Mouse (Mus musculus) erythroblast, embryonic 14.5 days (primary cell): ENCODE results near the gene Tgm5. TPM values are rescaled to one million over a fixed set of nuclear protein-coding genes. Genes with fewer than 3 reads are reported as not detected.
"Not testable (repeated sequence)": the region's sequence is repeated elsewhere in the genome, so short reads cannot be mapped to it uniquely, and the experiment has no call there.

Source experiments
- H3K27me3 ChIP-seq: 2 replicates; pipeline ENCODE4 v1.6.1; 2012; ENCODE audit warnings: inconsistent platforms; ENCODE audit not compliant: control insufficient read depth
- H3K36me3 ChIP-seq: 2 replicates; pipeline ENCODE4 v1.6.1; 2012; ENCODE audit warnings: mild to moderate bottlenecking, inconsistent platforms; ENCODE audit not compliant: control insufficient read depth
- H3K4me1 ChIP-seq: 2 replicates; pipeline ENCODE4 v1.6.1; 2012; ENCODE audit warnings: inconsistent platforms; ENCODE audit not compliant: control insufficient read depth
- H3K4me3 ChIP-seq: replicated peaks from 2 replicates; pipeline ENCODE3; 2012; ENCODE audit warnings: moderate library complexity, mild to moderate bottlenecking, inconsistent platforms
- H3K9me3 ChIP-seq: 2 replicates; pipeline ENCODE4 v1.6.1; 2012; ENCODE audit warnings: low read length, inconsistent platforms, mixed read lengths; ENCODE audit not compliant: control insufficient read depth
- GATA1 ChIP-seq: IDR thresholded peaks from 2 replicates; pipeline ENCODE4 v1.6.1; 2012; ENCODE audit warnings: low read length, inconsistent platforms, mixed read lengths
- TAL1 ChIP-seq: IDR thresholded peaks from 3 replicates; pipeline ENCODE4 v1.6.1; 2012; ENCODE audit warnings: low read length, inconsistent platforms, mixed read lengths
- polyA plus RNA-seq: library from polyadenylated mRNA; stranded (reverse); fragments of >175 nt; gene quantifications from 2 replicates; pipeline ENCODE4 v1.2.3, GENCODE M21; 2012

Tgm5 gene
- polyA plus RNA-seq, 1 experiment, result not detected

- peaks cover 19% of the 10 kb centered on the region for H3K4me1 ChIP-seq
Measured at GRCm38 (mm10) chr2:120998863-120999262, 86.8 kb downstream of the Tgm5 start.

GRCm38 (mm10) chr2:120996607-120997006 lies 89.0 kb downstream of the Tgm5 start:
- not testable (repeated sequence) for H3K36me3 ChIP-seq, H3K4me3 ChIP-seq, H3K9me3 ChIP-seq, H3K27me3 ChIP-seq
- peaks cover 19% of the 10 kb centered on the region for H3K4me1 ChIP-seq

More at GRCm38 (mm10) chr2:120998863-120999262, 86.8 kb downstream of the Tgm5 start:
- no peak for TF ChIP-seq GATA1
- TF ChIP-seq TAL1, result no peak
- Histone ChIP-seq H3K4me3 (no peak overlapping the region), H3K36me3 (no peaks in the 10 kb centered on the region), H3K9me3 (no peaks in the 10 kb centered on the region), H3K27me3 (no peaks in the 10 kb centered on the region)

Other genes with a start within 250 kb of the Tgm5 start
- gene Cdan1, start 235.7 kb downstream of the Tgm5 start, polyA plus RNA-seq, result 3.4 and 4.8 TPM in 2 replicates
- 0.06 and 0.16 TPM in 2 replicates for gene Ttbk2, start 235.2 kb downstream of the Tgm5 start, polyA plus RNA-seq
- gene Ubr1, start 115.1 kb downstream of the Tgm5 start, polyA plus RNA-seq, result 0.79 and 1.3 TPM in 2 replicates
- 0.10 TPM in 1 of 2 replicates, not detected in the other for gene Tmem62, start 108.8 kb downstream of the Tgm5 start, polyA plus RNA-seq
- 3.2 and 3.3 TPM in 2 replicates for gene Ccndbp1, start 77.4 kb downstream of the Tgm5 start, polyA plus RNA-seq
- gene Epb42, start 48.8 kb downstream of the Tgm5 start, polyA plus RNA-seq, result 11.1 and 14.1 TPM in 2 replicates
- gene Tgm7, start 24.0 kb upstream of the Tgm5 start, polyA plus RNA-seq, result not detected in 2 replicates
- gene Adal, start 54.6 kb upstream of the Tgm5 start, polyA plus RNA-seq, result 0.20 and 0.50 TPM in 2 replicates
- 0.27 and 0.32 TPM in 2 replicates for gene Lcmt2, start 54.8 kb upstream of the Tgm5 start, polyA plus RNA-seq
- gene Tubgcp4, start 84.8 kb upstream of the Tgm5 start, polyA plus RNA-seq, result 1.1 and 1.3 TPM in 2 replicates
- 0.47 and 0.48 TPM in 2 replicates for gene Zscan29, start 85.3 kb upstream of the Tgm5 start, polyA plus RNA-seq
- gene Trp53bp1, start 185.6 kb upstream of the Tgm5 start, polyA plus RNA-seq, result 2.9 and 3.1 TPM in 2 replicates
- gene Map1a, start 203.8 kb upstream of the Tgm5 start, polyA plus RNA-seq, result 0.02 and 0.03 TPM in 2 replicates